ENCODE assay signal across 16 mouse cellular contexts in genomic region chr12:86088042-86088441, GRCm38 (mm10). TPM values are rescaled to one million over a fixed set of nuclear protein-coding genes. Genes with fewer than 3 reads are reported as not detected.
DNase-seq lines count a peak whose midpoint lies in the region; ATAC-seq and TF ChIP-seq lines count a peak whose summit lies in the region.
"Had no signal": no experiment of that assay in that cellular context is flagged by ENCODE, and none has a peak within 500 bp of the region (broad histone marks: within the 10 kb centered on the region; RNA-seq: fewer than 3 reads in every experiment).

No protein-coding gene starts in this region.

- H3K4me3 ChIP-seq in lung, adult 2 months (replicated peaks; ENCODE audit: extremely low read depth, low read depth, low read length): no peak overlapping the region
- no peak overlapping the region for H3K4me3 ChIP-seq in neural tube, embryonic 15.5 days (replicated peaks)
- H3K4me3 ChIP-seq: embryonic facial prominence, embryonic 12.5 days; forebrain, embryonic 13.5 days; intestine, embryonic 15.5 days; left cerebral cortex, adult 2 months; midbrain, embryonic 13.5 days had no signal

- no peak overlapping the region for H3K27ac ChIP-seq in neural tube, embryonic 15.5 days (replicated peaks)
- H3K27ac ChIP-seq: embryonic facial prominence, embryonic 12.5 days; forebrain, embryonic 13.5 days; intestine, embryonic 15.5 days; left cerebral cortex, adult 2 months; midbrain, embryonic 13.5 days had no signal

- TF ChIP-seq CTCF in lung, adult 2 months (IDR thresholded peaks at IDR 0.05; ENCODE audit: insufficient read depth, low read length): no peak

- H3K36me3 ChIP-seq in neural tube, embryonic 15.5 days: peaks cover 8% of the 10 kb centered on the region; the same call in 1 of the 2 replicates
- H3K36me3 ChIP-seq: intestine, embryonic 15.5 days had no signal

- no peaks in the 10 kb centered on the region for H3K27me3 ChIP-seq in neural tube, embryonic 15.5 days (replicated peaks)
- H3K27me3 ChIP-seq: embryonic facial prominence, embryonic 12.5 days; forebrain, embryonic 13.5 days; intestine, embryonic 15.5 days; midbrain, embryonic 13.5 days had no signal

- peak; percentile 32 for DNase-seq in gastrocnemius, adult 18-20 months (ENCODE audit: low spot score)
- no peak for DNase-seq in gastrocnemius, adult 8-10 months (ENCODE audit: low spot score in 2 of 2)
- DNase-seq in lung, adult 18-20 months: peak; percentile 15 to 50
- no peak for DNase-seq in lung, adult 2 months
- DNase-seq in kidney, postnatal 14 days: peak; percentile 66
- DNase-seq in natural killer cell, adult 2 months (ENCODE audit: low spot score in 2 of 2): no peak
- no peak for DNase-seq in retina, embryonic 14.5 days (ENCODE audit: low spot score)
- DNase-seq: B cell, adult 2 months; cerebellum, adult 2 months; lung, embryonic 14.5 days had no signal

- WGBS in lung, adult 2 months: 56% methylated on average over 7 of the region's 7 CpGs
- 70% methylated on average over 7 of the region's 7 CpGs for WGBS in neural tube, embryonic 15.5 days

- no peak overlapping the region for H3K9ac ChIP-seq in neural tube, embryonic 15.5 days (replicated peaks)
- H3K9ac ChIP-seq: embryonic facial prominence, embryonic 12.5 days; forebrain, embryonic 13.5 days; intestine, embryonic 15.5 days; lung, embryonic 14.5 days; midbrain, embryonic 13.5 days had no signal

- ATAC-seq in neural tube, embryonic 15.5 days (ENCODE audit: low FRiP score): no peak
- ATAC-seq: forebrain, embryonic 13.5 days; intestine, embryonic 15.5 days; midbrain, embryonic 13.5 days had no signal

- H3K9me3 ChIP-seq in neural tube, embryonic 15.5 days (replicated peaks): no peaks in the 10 kb centered on the region
- H3K9me3 ChIP-seq: embryonic facial prominence, embryonic 12.5 days; forebrain, embryonic 13.5 days; intestine, embryonic 15.5 days; midbrain, embryonic 13.5 days had no signal

- peaks cover 12% of the 10 kb centered on the region for H3K4me1 ChIP-seq in lung, adult 2 months (ENCODE audit: control insufficient read depth, insufficient read depth, low read length)
- peaks cover 7% of the 10 kb centered on the region for H3K4me1 ChIP-seq in neural tube, embryonic 15.5 days

- H3K4me2 ChIP-seq in neural tube, embryonic 15.5 days: no peak overlapping the region
- H3K4me2 ChIP-seq: embryonic facial prominence, embryonic 12.5 days; forebrain, embryonic 13.5 days; intestine, embryonic 15.5 days; lung, embryonic 14.5 days; midbrain, embryonic 13.5 days had no signal

- TF ChIP-seq POLR2A in lung, adult 2 months (IDR thresholded peaks at IDR 0.05; ENCODE audit: borderline replicate concordance, extremely low read depth, low read depth, low read length): no peak

RNA-seq across cellular contexts. Expression of gene Ift43, which starts 5.7 kb away (rescaled TPM):
- 10 to 100 TPM; 10.5 to 12.7 TPM for total RNA-seq in gastrocnemius, adult 18-20 months (2021)
- 10 to 100 TPM; 10.5 to 13.4 (median 11.8) TPM for total RNA-seq in gastrocnemius, adult 8-10 months (2022)
- 32.8 and 49.6 TPM in 2 replicates for polyA plus RNA-seq in lung, adult 2 months (2012; rRNA removed)
- 35.2 and 40.1 TPM in 2 replicates for polyA plus RNA-seq in neural tube, embryonic 15.5 days (2015; fragmentation: Nextera tagmentation; extraction: Ambion mirVana)

RNA-seq across cellular contexts. Expression of gene Tgfb3, which starts 9.2 kb away (rescaled TPM):
- 10 to 100 TPM; 41.9 to 54.3 TPM for total RNA-seq in gastrocnemius, adult 18-20 months (2021)
- 10 to 100 TPM; 44.0 to 58.3 (median 47.6) TPM for total RNA-seq in gastrocnemius, adult 8-10 months (2022)
- polyA plus RNA-seq in lung, adult 2 months (2012; rRNA removed): 24.8 and 33.9 TPM in 2 replicates
- 5.8 and 9.8 TPM in 2 replicates for polyA plus RNA-seq in neural tube, embryonic 15.5 days (2015; fragmentation: Nextera tagmentation; extraction: Ambion mirVana)

Comparison
In these comparisons a context has a peak if more than half of its experiments do, and no peak if none do; other contexts are left out.
1. DNase-seq: peak in gastrocnemius, adult 18-20 months (single experiment), lung, adult 18-20 months (2 of 2) and kidney, postnatal 14 days (single experiment); none in gastrocnemius, adult 8-10 months (0 of 2), lung, adult 2 months (single experiment), natural killer cell, adult 2 months (0 of 2) and retina, embryonic 14.5 days (single experiment).